Mouse (Mus musculus): ENCODE data around the gene Hpca. TPM values are rescaled to one million over a fixed set of nuclear protein-coding genes. Genes with fewer than 3 reads are reported as not detected.

Gene Hpca
- total RNA-seq, 2 experiments from 2014 or later = 3.6 to 7.8 TPM

Other genes starting within 250 kb of the Hpca start
- gene Trim62, start 238.5 kb downstream of the Hpca start, total RNA-seq (2021) = 10 to 100 TPM; 10.6 to 11.5 TPM
- 10 to 100 TPM; 32.5 to 32.9 TPM for gene Azin2, start 159.6 kb downstream of the Hpca start, total RNA-seq (2021)
- gene Ak2, start 130.1 kb downstream of the Hpca start, total RNA-seq (2021) = 100 to 1,000 TPM; 244 to 274 TPM
- gene Rnf19b, start 63.8 kb downstream of the Hpca start, total RNA-seq (2021) = 10 to 100 TPM; 23.6 to 25.1 TPM
- gene Tmem54, start 16.5 kb downstream of the Hpca start, total RNA-seq (2021) = not detected
- 10 to 100 TPM; 19.5 to 34.9 TPM for gene Fndc5, start 15.0 kb upstream of the Hpca start, total RNA-seq (2021)
- 10 to 100 TPM; 26.9 to 29.6 TPM for gene S100pbp, start 67.7 kb upstream of the Hpca start, total RNA-seq (2021)
- 10 to 100 TPM; 63.8 to 68.1 TPM for gene Yars, start 67.7 kb upstream of the Hpca start, total RNA-seq (2021)
- 10 to 100 TPM; 16.5 to 16.6 TPM for gene C77080, start 139.4 kb upstream of the Hpca start, total RNA-seq (2021)
- 1 to 10 TPM; 4.2 to 7.4 TPM for gene Sync, start 165.6 kb upstream of the Hpca start, total RNA-seq (2021)
- 100 to 1,000 TPM; 142 to 146 TPM for gene Rbbp4, start 213.3 kb upstream of the Hpca start, total RNA-seq (2021)
- 10 to 100 TPM; 41.1 to 41.5 TPM for gene Zbtb8os, start 213.7 kb upstream of the Hpca start, total RNA-seq (2021)